Mouse (Mus musculus) central nervous system, embryonic 18 days (tissue): Measurements from ENCODE around the gene Rab42. TPM values are rescaled to one million over a fixed set of nuclear protein-coding genes. Genes with fewer than 3 reads are reported as not detected.

Source experiments
- polyA plus RNA-seq: library from polyadenylated mRNA; depleted of rRNA; stranded (reverse); fragments of >200 nt; gene quantifications from 2 replicates; pipeline ENCODE4 v1.2.3, GENCODE M21; 2012; rRNA removed

Gene Rab42
- polyA plus RNA-seq = 2.0 TPM in 2 replicates

DNA sequence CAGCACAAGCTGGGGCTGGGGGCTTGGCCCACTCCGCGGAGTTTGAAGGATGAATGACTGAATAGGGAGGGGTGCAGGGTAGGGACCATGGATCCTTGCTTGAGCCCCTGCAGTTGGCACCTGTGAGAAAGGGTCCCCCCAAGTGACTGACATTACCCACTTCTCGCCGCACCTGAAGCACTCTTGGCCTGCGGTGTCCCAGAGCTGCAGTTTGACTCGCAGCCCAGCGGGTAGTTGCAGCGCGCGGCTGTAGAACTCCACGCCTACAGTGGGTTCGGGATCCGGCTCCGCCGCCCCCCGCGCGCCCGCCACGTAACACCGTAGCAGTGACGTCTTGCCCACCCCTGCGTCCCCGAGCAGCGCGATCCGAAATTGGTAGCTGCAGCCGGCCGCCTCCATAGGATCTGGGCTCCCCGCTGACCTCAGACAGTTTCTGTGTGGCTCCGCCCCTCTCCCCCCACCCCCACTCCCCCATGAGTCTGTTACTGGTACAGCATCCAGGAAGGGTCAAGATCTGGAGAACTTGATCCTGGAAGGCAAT is at the start of gene Rab42:
Gene Rab42 (minus strand): TSS at position 447 of the 541 bp plus-strand sequence.

GRCm38 (mm10) chr4:132329115-132329834 is 26.1 kb upstream of the Rab42 start, which contains the start of gene Trnau1ap:
Gene Trnau1ap (minus strand): TSS chr4:132329538.

DNA sequence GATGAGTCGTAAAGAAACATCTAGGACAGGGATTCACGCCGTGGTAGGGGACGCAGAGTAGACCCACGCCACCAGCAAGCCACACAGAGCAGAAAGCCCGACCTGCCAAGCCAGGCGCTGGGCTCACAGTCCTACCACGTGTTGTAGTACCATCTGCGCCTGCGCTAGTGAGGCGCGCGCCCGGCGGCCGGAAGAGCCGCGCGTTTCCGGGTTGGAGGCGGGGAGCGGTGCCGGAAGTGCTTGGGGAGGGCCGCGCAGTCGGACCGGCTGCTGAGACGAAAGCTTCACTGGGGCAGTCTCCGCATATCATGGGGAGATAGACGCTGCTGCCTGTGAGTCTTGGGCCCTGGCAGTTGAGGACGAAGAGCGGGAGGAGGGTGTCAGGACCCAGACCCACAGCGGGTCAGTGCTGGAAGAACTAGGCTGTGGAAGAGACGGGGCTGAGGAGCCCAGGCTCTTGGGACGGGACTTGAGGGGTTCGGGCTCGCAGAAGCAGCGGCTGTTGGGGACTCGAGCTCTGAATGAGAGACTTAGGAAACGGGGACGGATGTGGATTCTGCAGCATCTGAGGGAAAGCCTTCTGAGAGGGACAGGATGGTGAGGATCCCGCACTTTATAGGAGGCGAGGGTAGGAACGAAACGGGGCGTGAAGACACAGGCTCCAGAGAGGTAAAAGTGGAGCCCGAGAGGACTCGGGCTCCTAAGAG is 28.9 kb downstream of the Rab42 start, which contains the start of gene Taf12:
Gene Taf12 (plus strand): TSS at position 220 of the 707 bp plus-strand sequence.

GRCm38 (mm10) chr4:132261514-132262357 is 41.4 kb downstream of the Rab42 start, which contains the start of gene Gmeb1:
Gene Gmeb1 (minus strand): TSS chr4:132261602.

Other genes with a start within 250 kb of the Rab42 start
- not detected in 2 replicates for gene Gm10300, start 228.7 kb downstream of the Rab42 start, polyA plus RNA-seq
- 62.9 and 63.9 TPM in 2 replicates for gene Epb41, start 228.1 kb downstream of the Rab42 start, polyA plus RNA-seq
- gene Oprd1, start 158.9 kb downstream of the Rab42 start, polyA plus RNA-seq = 1.2 and 1.4 TPM in 2 replicates
- 38.0 TPM in 2 replicates for gene Ythdf2, start 91.1 kb downstream of the Rab42 start, polyA plus RNA-seq
- 26.1 and 27.9 TPM in 2 replicates for gene Gmeb1, start 41.8 kb downstream of the Rab42 start, polyA plus RNA-seq
- 24.1 and 24.3 TPM in 2 replicates for gene Taf12, start 29.0 kb downstream of the Rab42 start, polyA plus RNA-seq
- 25.1 and 25.8 TPM in 2 replicates for gene Trnau1ap, start 26.2 kb upstream of the Rab42 start, polyA plus RNA-seq
- 14.2 and 15.0 TPM in 2 replicates for gene Rcc1, start 50.2 kb upstream of the Rab42 start, polyA plus RNA-seq
- 7.2 and 7.6 TPM in 2 replicates for gene Phactr4, start 119.1 kb upstream of the Rab42 start, polyA plus RNA-seq
- 5.1 and 5.5 TPM in 2 replicates for gene Med18, start 160.5 kb upstream of the Rab42 start, polyA plus RNA-seq
- 4.8 and 5.4 TPM in 2 replicates for gene Sesn2, start 207.1 kb upstream of the Rab42 start, polyA plus RNA-seq
- gene Atpif1, start 230.3 kb upstream of the Rab42 start, polyA plus RNA-seq = 1,218 and 1,264 TPM in 2 replicates
- 111 and 118 TPM in 2 replicates for gene Dnajc8, start 232.2 kb upstream of the Rab42 start, polyA plus RNA-seq